Mouse (Mus musculus): Measurements from ENCODE around the gene Fam124a. TPM values are rescaled to one million over a fixed set of nuclear protein-coding genes. Genes with fewer than 3 reads are reported as not detected.

Gene Fam124a
- polyA plus RNA-seq, 1 experiment from 2014 or later, result 3.2 TPM

- DNase-seq, result no peak
These were observed 18.5 kb upstream of the Fam124a start for GRCm38 (mm10) chr14:62536988-62537387.

GRCm38 (mm10) chr14:62539834-62540233 lies 15.7 kb upstream of the Fam124a start:
- WGBS (ENCODE audit: insufficient replicate concordance), result 82% methylated on average over 3 of the region's 3 CpGs
- ATAC-seq (no peak), DNase-seq (no peak)
- Histone ChIP-seq H3K4me2 (ENCODE audit: low read depth, low read length) (no peak overlapping the region), H3K9ac (replicated peaks) (no peak overlapping the region), H3K27me3 (ENCODE audit: insufficient read depth, low read length) (no peaks in the 10 kb centered on the region), H3K4me1 (ENCODE audit: insufficient read depth) (no peaks in the 10 kb centered on the region), H3K4me3 (ENCODE audit: low read depth, low read length) (no peak overlapping the region), H3K27ac (ENCODE audit: low read depth) (no peak overlapping the region), H3K9me3 (ENCODE audit: low read length) (no peaks in the 10 kb centered on the region), H3K36me3 (replicated peaks; ENCODE audit: insufficient read depth, low read length) (no peaks in the 10 kb centered on the region)
- TF ChIP-seq CTCF (IDR thresholded peaks at IDR 0.05; ENCODE audit: low read depth), result no peak
- no peak for TF ChIP-seq EP300 (IDR thresholded peaks at IDR 0.05; ENCODE audit: low read depth)

More at GRCm38 (mm10) chr14:62536988-62537387, 18.5 kb upstream of the Fam124a start:
- Histone ChIP-seq H3K4me2 (ENCODE audit: low read depth, low read length) (no peak overlapping the region), H3K9me3 (ENCODE audit: low read length) (no peaks in the 10 kb centered on the region), H3K27ac (ENCODE audit: low read depth) (no peak overlapping the region), H3K27me3 (ENCODE audit: insufficient read depth, low read length) (no peaks in the 10 kb centered on the region), H3K4me1 (ENCODE audit: insufficient read depth) (no peaks in the 10 kb centered on the region), H3K9ac (replicated peaks) (no peak overlapping the region), H3K36me3 (replicated peaks; ENCODE audit: insufficient read depth, low read length) (no peaks in the 10 kb centered on the region), H3K4me3 (ENCODE audit: low read depth, low read length) (no peak overlapping the region)
- TF ChIP-seq CTCF (IDR thresholded peaks at IDR 0.05; ENCODE audit: low read depth) (no peak), EP300 (IDR thresholded peaks at IDR 0.05; ENCODE audit: low read depth) (no peak)
- WGBS (ENCODE audit: insufficient replicate concordance), result 71% methylated on average over 5 of the region's 5 CpGs
- ATAC-seq, result no peak

GRCm38 (mm10) chr14:62541751-62542150 lies 13.8 kb upstream of the Fam124a start:
- H3K9ac ChIP-seq (replicated peaks), result no peak overlapping the region
- H3K4me3 ChIP-seq (ENCODE audit: low read depth, low read length), result no peak overlapping the region
- no peaks in the 10 kb centered on the region for H3K9me3 ChIP-seq (ENCODE audit: low read length)
- TF ChIP-seq EP300 (IDR thresholded peaks at IDR 0.05; ENCODE audit: low read depth) (no peak), CTCF (IDR thresholded peaks at IDR 0.05; ENCODE audit: low read depth) (no peak)
- no peak overlapping the region for H3K4me2 ChIP-seq (ENCODE audit: low read depth, low read length)
- DNase-seq (no peak), ATAC-seq (no peak)
- H3K27me3 ChIP-seq (ENCODE audit: insufficient read depth, low read length), result no peaks in the 10 kb centered on the region
- no peak overlapping the region for H3K27ac ChIP-seq (ENCODE audit: low read depth)
- no peaks in the 10 kb centered on the region for H3K4me1 ChIP-seq (ENCODE audit: insufficient read depth)
- WGBS (ENCODE audit: insufficient replicate concordance), result 68% methylated on average over 1 of the region's 1 CpGs
- H3K36me3 ChIP-seq (replicated peaks; ENCODE audit: insufficient read depth, low read length), result no peaks in the 10 kb centered on the region

GRCm38 (mm10) chr14:62546296-62546695 lies 9.2 kb upstream of the Fam124a start:
- H3K27ac ChIP-seq (ENCODE audit: low read depth), result no peak overlapping the region
- H3K9ac ChIP-seq (replicated peaks), result no peak overlapping the region
- TF ChIP-seq CTCF (IDR thresholded peaks at IDR 0.05; ENCODE audit: low read depth) (no peak), EP300 (IDR thresholded peaks at IDR 0.05; ENCODE audit: low read depth) (no peak)
- 81% methylated on average over 6 of the region's 6 CpGs for WGBS (ENCODE audit: insufficient replicate concordance)
- H3K27me3 ChIP-seq (ENCODE audit: insufficient read depth, low read length), result no peaks in the 10 kb centered on the region
- no peaks in the 10 kb centered on the region for H3K36me3 ChIP-seq (replicated peaks; ENCODE audit: insufficient read depth, low read length)
- H3K4me1 ChIP-seq (ENCODE audit: insufficient read depth), result no peaks in the 10 kb centered on the region
- no peak overlapping the region for H3K4me2 ChIP-seq (ENCODE audit: low read depth, low read length)
- no peaks in the 10 kb centered on the region for H3K9me3 ChIP-seq (ENCODE audit: low read length)
- DNase-seq (no peak), ATAC-seq (no peak)
- H3K4me3 ChIP-seq (ENCODE audit: low read depth, low read length), result no peak overlapping the region

GRCm38 (mm10) chr14:62546746-62547145 lies 8.8 kb upstream of the Fam124a start:
- Histone ChIP-seq H3K27me3 (ENCODE audit: insufficient read depth, low read length) (no peaks in the 10 kb centered on the region), H3K9ac (replicated peaks) (no peak overlapping the region)

GRCm38 (mm10) chr14:62550121-62550520 lies 5.4 kb upstream of the Fam124a start:
- WGBS (ENCODE audit: insufficient replicate concordance), result 27% methylated on average over 4 of the region's 4 CpGs
- no peak for ATAC-seq
- no peaks in the 10 kb centered on the region for H3K4me1 ChIP-seq (ENCODE audit: insufficient read depth)

More at GRCm38 (mm10) chr14:62546746-62547145, 8.8 kb upstream of the Fam124a start:
- H3K36me3 ChIP-seq (replicated peaks; ENCODE audit: insufficient read depth, low read length), result no peaks in the 10 kb centered on the region
- H3K4me1 ChIP-seq (ENCODE audit: insufficient read depth), result no peaks in the 10 kb centered on the region
- DNase-seq (no peak), ATAC-seq (no peak)
- no peak overlapping the region for H3K4me3 ChIP-seq (ENCODE audit: low read depth, low read length)
- no peak overlapping the region for H3K27ac ChIP-seq (ENCODE audit: low read depth)
- TF ChIP-seq EP300 (IDR thresholded peaks at IDR 0.05; ENCODE audit: low read depth) (no peak), CTCF (IDR thresholded peaks at IDR 0.05; ENCODE audit: low read depth) (no peak)
- no peaks in the 10 kb centered on the region for H3K9me3 ChIP-seq (ENCODE audit: low read length)
- H3K4me2 ChIP-seq (ENCODE audit: low read depth, low read length), result no peak overlapping the region
- 50% methylated on average over 4 of the region's 4 CpGs for WGBS (ENCODE audit: insufficient replicate concordance)

GRCm38 (mm10) chr14:62552771-62553170 lies 2.8 kb upstream of the Fam124a start:
- Histone ChIP-seq H3K4me2 (ENCODE audit: low read depth, low read length) (no peak overlapping the region), H3K36me3 (replicated peaks; ENCODE audit: insufficient read depth, low read length) (no peaks in the 10 kb centered on the region), H3K9me3 (ENCODE audit: low read length) (no peaks in the 10 kb centered on the region), H3K27me3 (ENCODE audit: insufficient read depth, low read length) (peaks cover 27% of the 10 kb centered on the region), H3K9ac (replicated peaks) (no peak overlapping the region), H3K4me3 (ENCODE audit: low read depth, low read length) (no peak overlapping the region), H3K4me1 (ENCODE audit: insufficient read depth) (0 out of 2 replicates have a peak, but pooled peaks cover 9% of the 10 kb centered on the region), H3K27ac (ENCODE audit: low read depth) (no peak overlapping the region)
- TF ChIP-seq EP300 (IDR thresholded peaks at IDR 0.05; ENCODE audit: low read depth) (no peak), CTCF (IDR thresholded peaks at IDR 0.05; ENCODE audit: low read depth) (no peak)
- ATAC-seq (no peak), DNase-seq (no peak)
- WGBS (ENCODE audit: insufficient replicate concordance), result 88% methylated on average over 4 of the region's 4 CpGs

More at GRCm38 (mm10) chr14:62550121-62550520, 5.4 kb upstream of the Fam124a start:
- no peak overlapping the region for H3K4me3 ChIP-seq (ENCODE audit: low read depth, low read length)
- H3K27me3 ChIP-seq (ENCODE audit: insufficient read depth, low read length), result peaks cover 9% of the 10 kb centered on the region; the same call in 1 of the 2 replicates
- no peaks in the 10 kb centered on the region for H3K9me3 ChIP-seq (ENCODE audit: low read length)
- no peak for DNase-seq
- no peak for TF ChIP-seq EP300 (IDR thresholded peaks at IDR 0.05; ENCODE audit: low read depth)
- no peak overlapping the region for H3K27ac ChIP-seq (ENCODE audit: low read depth)
- H3K9ac ChIP-seq (replicated peaks), result no peak overlapping the region
- H3K4me2 ChIP-seq (ENCODE audit: low read depth, low read length), result no peak overlapping the region
- no peaks in the 10 kb centered on the region for H3K36me3 ChIP-seq (replicated peaks; ENCODE audit: insufficient read depth, low read length)

All from liver, postnatal 0 days (tissue).